Mouse (Mus musculus) bone marrow, adult 2 months (tissue): ENCODE results near the gene Tmbim7. TPM values are rescaled to one million over a fixed set of nuclear protein-coding genes. Genes with fewer than 3 reads are reported as not detected.
"Not testable (repeated sequence)": the region's sequence is repeated elsewhere in the genome, so short reads cannot be mapped to it uniquely, and the experiment has no call there.

ENCODE experiments used
- H3K27ac ChIP-seq: fragments of 200-500 bp; 2 replicates; pipeline ENCODE4 v1.5.1; 2012; ENCODE audit warnings: low read depth, mild to moderate bottlenecking, control low read depth, inconsistent platforms, low read length; ENCODE audit not compliant: control insufficient read depth, poor library complexity, insufficient read depth
- H3K4me1 ChIP-seq: fragments of 200-500 bp; 2 replicates; pipeline ENCODE4 v1.6.1; 2011; ENCODE audit warnings: low read length; ENCODE audit not compliant: control insufficient read depth, insufficient read depth
- H3K4me3 ChIP-seq: fragments of 200-500 bp; replicated peaks from 2 replicates; pipeline ENCODE3; 2011; ENCODE audit warnings: mild to moderate bottlenecking, low read depth, low read length, control low read depth; ENCODE audit not compliant: control insufficient read depth
- CTCF ChIP-seq: fragments of 200-500 bp; IDR thresholded peaks from 2 replicates; pipeline ENCODE4 v1.5.1; 2011; ENCODE audit warnings: low read length, control low read depth; ENCODE audit not compliant: control insufficient read depth, insufficient read depth
- POLR2A ChIP-seq: fragments of 200-500 bp; IDR thresholded peaks from 2 replicates; pipeline ENCODE4 v1.6.1; 2011; ENCODE audit warnings: low read depth, mild to moderate bottlenecking, control low read depth, low read length, borderline replicate concordance; ENCODE audit not compliant: control insufficient read depth
- WGBS: fragments of 180-500 bp; shearing (Covaris S2); methylation state at CpG from one replicate; pipeline ENCODE4 v1.1.7; 2018; 5-methylcytosine and 5-hydroxymethylcytosine counted together
- polyA plus RNA-seq: library from polyadenylated mRNA; stranded (reverse); fragments of >200 nt; gene quantifications from 2 replicates; pipeline ENCODE4 v1.2.4, GENCODE M21; 2011; ENCODE audit warnings: low replicate concordance; ENCODE audit not compliant: missing spikeins, insufficient read depth, insufficient read length

Tmbim7 gene
- polyA plus RNA-seq, 1 experiment: not detected

DNA sequence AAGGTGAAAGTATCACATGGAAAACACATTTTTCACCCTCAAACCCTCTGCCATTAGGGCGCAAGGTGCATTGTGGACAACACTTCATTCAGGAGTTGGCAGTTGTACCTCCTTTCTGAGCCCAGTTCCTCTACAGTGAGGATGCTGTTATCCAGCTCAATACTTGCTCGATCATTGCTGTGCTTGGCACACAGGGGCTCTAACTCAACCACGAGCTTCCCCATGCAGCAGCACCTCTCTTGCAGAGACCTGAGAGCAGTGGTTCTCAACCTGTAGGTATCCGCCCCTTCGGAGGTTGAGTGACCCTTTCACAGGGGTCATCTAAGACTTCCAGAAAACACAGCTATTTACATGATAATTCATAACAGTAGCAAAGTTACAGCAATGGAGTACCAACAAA is 640 bp downstream of the Tmbim7 start:
- 57% methylated on average over 5 of the region's 5 CpGs for WGBS
- Histone ChIP-seq H3K27ac (no peak overlapping the region), H3K4me1 (no peaks in the 10 kb centered on the region; the same call in 1 of the 2 replicates), H3K4me3 (no peak overlapping the region)
- TF ChIP-seq POLR2A (no peak), CTCF (no peak)

- 78% methylated on average over 19 of the region's 25 CpGs for WGBS
- not testable (repeated sequence) for H3K27ac ChIP-seq, H3K4me1 ChIP-seq, H3K4me3 ChIP-seq
Observed at GRCm38 (mm10) chr5:3652903-3653575, 2.1 kb downstream of the Tmbim7 start.

GRCm38 (mm10) chr5:3653801-3654200 is 2.8 kb downstream of the Tmbim7 start:
- no peaks in the 10 kb centered on the region for H3K4me1 ChIP-seq
- no peak overlapping the region for H3K4me3 ChIP-seq
- no peak overlapping the region for H3K27ac ChIP-seq
- 48% methylated on average over 4 of the region's 4 CpGs for WGBS
- TF ChIP-seq POLR2A (no peak), CTCF (no peak)

DNA sequence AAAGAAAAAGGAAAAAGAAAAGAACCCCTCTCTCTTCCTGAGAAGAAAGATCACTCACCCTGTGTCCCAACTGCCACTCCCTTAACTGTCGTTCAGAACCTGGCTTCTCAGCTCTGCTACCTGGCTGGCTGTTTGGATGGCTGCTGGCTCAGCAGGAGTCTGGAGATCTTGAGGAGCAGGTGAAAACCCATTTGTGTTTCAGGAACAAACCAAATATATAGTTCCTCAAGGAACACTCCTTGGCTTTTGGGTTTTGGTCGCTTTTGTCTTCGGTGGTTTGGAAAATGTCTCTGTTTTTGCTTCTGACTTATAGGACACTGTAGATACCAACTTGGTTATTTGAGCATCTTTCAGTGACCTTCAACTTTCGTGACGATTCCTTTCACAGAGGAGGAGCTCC is 6.1 kb downstream of the Tmbim7 start, which contains the start of gene Gatad1:
Gene Gatad1, minus strand, starts transcription at position 101 of the 400 bp plus-strand sequence.
- TF ChIP-seq POLR2A (no peak), CTCF (no peak)
- no peak within 1 kb of the TSS for H3K4me3 ChIP-seq

DNA sequence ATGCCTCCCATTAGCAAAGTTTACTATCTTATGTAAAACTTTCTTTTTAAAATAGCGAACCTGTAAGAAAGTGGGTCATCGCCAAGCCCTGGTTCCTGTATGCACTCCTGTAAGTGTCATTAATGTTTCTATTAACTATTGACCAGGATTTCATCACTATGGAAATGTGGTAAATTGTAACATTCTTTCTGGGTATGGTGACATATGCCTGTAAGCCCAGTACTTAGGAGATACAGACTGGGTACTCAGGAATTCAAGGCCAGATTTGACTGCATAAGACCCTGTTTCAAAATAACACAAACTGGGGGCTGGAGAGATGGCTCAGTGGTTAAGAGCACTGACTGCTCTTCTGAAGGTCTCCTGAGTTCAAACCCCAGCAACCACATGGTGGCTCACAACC is 14.2 kb downstream of the Tmbim7 start:
- no peak for TF ChIP-seq POLR2A
- no peak for TF ChIP-seq CTCF
- no peaks in the 10 kb centered on the region; the same call in 1 of the 2 replicates for H3K4me1 ChIP-seq
- WGBS: 69% methylated on average over 2 of the region's 2 CpGs

More for the DNA sequence above, 6.1 kb downstream of the Tmbim7 start, which contains the start of gene Gatad1:
- Histone ChIP-seq H3K4me1 (no peaks in the 10 kb centered on the region), H3K27ac (no peak within 1 kb of the TSS)
- 82% methylated on average over 5 of the region's 5 CpGs for WGBS

DNA sequence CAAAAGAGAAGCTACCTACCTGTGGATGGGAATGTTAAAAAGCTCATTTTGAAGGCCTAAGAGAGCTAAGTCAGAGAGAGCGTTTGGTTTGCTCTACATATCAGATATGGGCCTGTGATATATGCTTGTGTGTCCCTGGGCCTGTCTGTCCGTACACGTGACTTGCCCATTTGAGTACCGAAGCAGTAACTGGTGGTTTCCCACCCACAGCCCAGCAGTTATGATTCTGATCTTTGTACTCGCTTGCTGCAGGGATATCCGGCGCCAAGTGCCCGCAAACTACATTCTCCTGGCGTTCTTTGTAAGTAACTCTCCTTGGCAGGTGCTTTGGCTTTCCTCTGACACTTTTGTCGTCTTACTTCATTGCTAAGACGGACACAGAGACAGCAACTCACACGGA is 15.6 kb downstream of the Tmbim7 start:
- H3K4me3 ChIP-seq: no peak overlapping the region
- H3K4me1 ChIP-seq: no peaks in the 10 kb centered on the region; the same call in 1 of the 2 replicates
- H3K27ac ChIP-seq: no peak overlapping the region
- WGBS: 54% methylated on average over 12 of the region's 12 CpGs
- no peak for TF ChIP-seq CTCF
- no peak for TF ChIP-seq POLR2A

More for the DNA sequence above, 14.2 kb downstream of the Tmbim7 start:
- H3K27ac ChIP-seq: no peak overlapping the region
- no peak overlapping the region for H3K4me3 ChIP-seq

GRCm38 (mm10) chr5:3669938-3670554 is 19.1 kb downstream of the Tmbim7 start:
- H3K4me1 ChIP-seq: no peaks in the 10 kb centered on the region; the same call in 1 of the 2 replicates
- TF ChIP-seq POLR2A: no peak
- no peak for TF ChIP-seq CTCF
- 20% methylated on average over 6 of the region's 6 CpGs for WGBS
- no peak overlapping the region for H3K4me3 ChIP-seq
- no peak overlapping the region for H3K27ac ChIP-seq

DNA sequence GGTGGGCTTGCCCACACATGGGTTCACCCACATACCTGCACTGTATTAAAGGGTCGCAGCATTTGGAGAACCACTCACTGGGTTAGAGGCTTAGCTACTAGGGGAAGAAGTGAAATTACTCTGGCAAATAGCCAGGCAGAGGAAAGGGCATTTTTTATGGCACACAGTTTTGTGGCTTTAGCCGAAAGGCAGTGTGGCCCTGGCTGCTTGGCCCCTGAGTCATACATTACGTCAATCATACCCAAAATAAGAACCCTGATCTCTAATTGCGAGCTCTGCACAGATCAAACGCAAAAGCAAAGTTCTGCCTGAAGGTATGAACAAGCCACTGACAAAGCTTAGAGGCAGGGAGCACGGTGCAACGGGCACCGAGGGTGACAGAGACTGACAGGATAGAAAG is 37.3 kb downstream of the Tmbim7 start:
- WGBS: 75% methylated on average over 8 of the region's 8 CpGs
- H3K27ac ChIP-seq: no peak overlapping the region
- no peaks in the 10 kb centered on the region for H3K4me1 ChIP-seq
- no peak for TF ChIP-seq CTCF
- TF ChIP-seq POLR2A: no peak
- H3K4me3 ChIP-seq: no peak overlapping the region

GRCm38 (mm10) chr5:3691283-3691682 is 40.3 kb downstream of the Tmbim7 start:
- WGBS: 92% methylated on average over 3 of the region's 3 CpGs
- H3K4me3 ChIP-seq: no peak overlapping the region

More at GRCm38 (mm10) chr5:3691283-3691682, 40.3 kb downstream of the Tmbim7 start:
- Histone ChIP-seq H3K4me1 (no peaks in the 10 kb centered on the region; the same call in 1 of the 2 replicates), H3K27ac (no peak overlapping the region)
- no peak for TF ChIP-seq CTCF
- TF ChIP-seq POLR2A: no peak
